Comparison of ENCODE assay signal across 19 mouse cellular contexts in genomic region chr4:107846795-107847194, GRCm38 (mm10). TPM values are rescaled to one million over a fixed set of nuclear protein-coding genes. Genes with fewer than 3 reads are reported as not detected.
A peak's percentile ranks its signal among the peaks of the same experiment; 100 is the strongest.
DNase-seq lines count a peak whose midpoint lies in the region; ATAC-seq lines count a peak whose summit lies in the region.
"Had no signal": no experiment of that assay in that cellular context is flagged by ENCODE, and none has a peak within 500 bp of the region (broad histone marks: within the 10 kb centered on the region; RNA-seq: fewer than 3 reads in every experiment).

No protein-coding gene starts in this region.

- H3K36me3 ChIP-seq in forebrain, embryonic 13.5 days (ENCODE audit: poor library complexity, severe bottlenecking): peaks cover 82% of the 10 kb centered on the region
- H3K36me3 ChIP-seq in forebrain, embryonic 10.5 days (replicated peaks): peaks cover 82% of the 10 kb centered on the region
- H3K36me3 ChIP-seq in hindbrain, embryonic 11.5 days (ENCODE audit: control insufficient read depth, insufficient read depth, low read length): no peaks in the 10 kb centered on the region
- H3K36me3 ChIP-seq in hindbrain, embryonic 14.5 days (replicated peaks; ENCODE audit: control insufficient read depth, insufficient read depth): peaks cover 66% of the 10 kb centered on the region
- H3K36me3 ChIP-seq in neural tube, embryonic 11.5 days (ENCODE audit: control insufficient read depth, insufficient read depth, low read length): no peaks in the 10 kb centered on the region; the same call in 1 of the 2 replicates
- H3K36me3 ChIP-seq: liver, embryonic 15.5 days had no signal

- 58% methylated on average over 7 of the region's 7 CpGs for WGBS in forebrain, embryonic 13.5 days
- WGBS in forebrain, embryonic 10.5 days: 58% methylated on average over 7 of the region's 7 CpGs
- 61% methylated on average over 7 of the region's 7 CpGs for WGBS in hindbrain, embryonic 11.5 days
- WGBS in hindbrain, embryonic 14.5 days: 60% methylated on average over 7 of the region's 7 CpGs
- WGBS in neural tube, embryonic 11.5 days: 70% methylated on average over 7 of the region's 7 CpGs

- peaks cover 47% of the 10 kb centered on the region for H3K4me1 ChIP-seq in forebrain, embryonic 13.5 days
- H3K4me1 ChIP-seq in forebrain, embryonic 10.5 days: peaks cover 48% of the 10 kb centered on the region
- H3K4me1 ChIP-seq in hindbrain, embryonic 11.5 days (replicated peaks; ENCODE audit: control insufficient read depth, insufficient read depth, low read length): no peaks in the 10 kb centered on the region; the same call in 1 of the 2 replicates
- no peaks in the 10 kb centered on the region; the same call in 1 of the 2 replicates for H3K4me1 ChIP-seq in hindbrain, embryonic 14.5 days (replicated peaks; ENCODE audit: control insufficient read depth, insufficient read depth, low read length)
- peaks cover 4% of the 10 kb centered on the region; the same call in 1 of the 2 replicates for H3K4me1 ChIP-seq in neural tube, embryonic 11.5 days (ENCODE audit: control insufficient read depth, insufficient read depth, low read length)

- no peak overlapping the region for H3K27ac ChIP-seq in forebrain, embryonic 13.5 days
- no peak overlapping the region for H3K27ac ChIP-seq in forebrain, embryonic 10.5 days
- no peak overlapping the region for H3K27ac ChIP-seq in hindbrain, embryonic 11.5 days (ENCODE audit: low read depth, low read length)
- no peak overlapping the region for H3K27ac ChIP-seq in hindbrain, embryonic 14.5 days
- H3K27ac ChIP-seq in neural tube, embryonic 11.5 days (ENCODE audit: low read depth, low read length): no peak overlapping the region
- H3K27ac ChIP-seq: liver, embryonic 15.5 days had no signal

- no peak overlapping the region for H3K4me2 ChIP-seq in forebrain, embryonic 13.5 days
- no peak overlapping the region for H3K4me2 ChIP-seq in hindbrain, embryonic 11.5 days (replicated peaks; ENCODE audit: low read depth, low read length)
- no peak overlapping the region for H3K4me2 ChIP-seq in hindbrain, embryonic 14.5 days (replicated peaks)
- no peak overlapping the region for H3K4me2 ChIP-seq in neural tube, embryonic 11.5 days (ENCODE audit: low read depth)
- H3K4me2 ChIP-seq: liver, embryonic 15.5 days had no signal

- ATAC-seq in forebrain, embryonic 13.5 days: 0 out of 2 replicates have a peak, but pooled peaks have one; percentile 0
- no peak for ATAC-seq in hindbrain, embryonic 11.5 days (ENCODE audit: low FRiP score)
- ATAC-seq in hindbrain, embryonic 14.5 days (ENCODE audit: low FRiP score): no peak
- ATAC-seq in neural tube, embryonic 11.5 days (ENCODE audit: insufficient read depth, low FRiP score, low TSS enrichment): no peak
- ATAC-seq: forebrain, postnatal 0 days; inflammation-experienced regulatory T-cells, adult 6 months had no signal

- H3K9me3 ChIP-seq in forebrain, embryonic 13.5 days (replicated peaks): no peaks in the 10 kb centered on the region
- no peaks in the 10 kb centered on the region for H3K9me3 ChIP-seq in forebrain, embryonic 10.5 days
- no peaks in the 10 kb centered on the region for H3K9me3 ChIP-seq in hindbrain, embryonic 11.5 days (ENCODE audit: control insufficient read depth, low read length)
- H3K9me3 ChIP-seq in hindbrain, embryonic 14.5 days (ENCODE audit: control insufficient read depth, low read length): no peaks in the 10 kb centered on the region
- H3K9me3 ChIP-seq in neural tube, embryonic 11.5 days (ENCODE audit: control insufficient read depth, low read length): no peaks in the 10 kb centered on the region
- H3K9me3 ChIP-seq: liver, embryonic 15.5 days had no signal

- H3K4me3 ChIP-seq in forebrain, embryonic 13.5 days: no peak overlapping the region
- no peak overlapping the region for H3K4me3 ChIP-seq in forebrain, embryonic 10.5 days
- no peak overlapping the region for H3K4me3 ChIP-seq in hindbrain, embryonic 11.5 days (ENCODE audit: low read depth, low read length)
- no peak overlapping the region for H3K4me3 ChIP-seq in hindbrain, embryonic 14.5 days (replicated peaks; ENCODE audit: low read length)
- H3K4me3 ChIP-seq in neural tube, embryonic 11.5 days (ENCODE audit: low read depth, low read length): no peak overlapping the region
- H3K4me3 ChIP-seq: liver, embryonic 15.5 days had no signal

- no peak for DNase-seq in forebrain, embryonic 10.5 days (ENCODE audit: extremely low spot score, low spot score)
- peak; percentile 24 for DNase-seq in hindbrain, embryonic 11.5 days (ENCODE audit: low spot score)
- no peak for DNase-seq in hindbrain, embryonic 14.5 days (ENCODE audit: low spot score)
- peak; percentile 13 for DNase-seq in neural tube, embryonic 11.5 days (ENCODE audit: low spot score)
- no peak for DNase-seq in neural tube, embryonic 10.5 days (ENCODE audit: extremely low spot score, low spot score)
- no peak for DNase-seq in layer of hippocampus, adult 9-10 months (ENCODE audit: low spot score)
- DNase-seq in retina, postnatal 1 day: no peak
- DNase-seq: adrenal gland, postnatal 25 days; cerebellum, postnatal 14 days; forebrain, postnatal 0 days; gastrocnemius, postnatal 10 days; kidney, adult 8-10 months; kidney, postnatal 25 days; layer of hippocampus, adult 9-11 months; lung, postnatal 36 days; right cerebral cortex, postnatal 25 days had no signal

- H3K9ac ChIP-seq in forebrain, embryonic 13.5 days: no peak overlapping the region
- no peak overlapping the region for H3K9ac ChIP-seq in hindbrain, embryonic 11.5 days (ENCODE audit: low read depth, low read length)
- no peak overlapping the region for H3K9ac ChIP-seq in hindbrain, embryonic 14.5 days
- H3K9ac ChIP-seq in neural tube, embryonic 11.5 days (ENCODE audit: low read length): no peak overlapping the region
- H3K9ac ChIP-seq: forebrain, postnatal 0 days; liver, embryonic 15.5 days had no signal

- peaks cover 13% of the 10 kb centered on the region for H3K27me3 ChIP-seq in forebrain, embryonic 13.5 days
- peaks cover 36% of the 10 kb centered on the region for H3K27me3 ChIP-seq in forebrain, embryonic 10.5 days (ENCODE audit: poor library complexity, severe bottlenecking)
- H3K27me3 ChIP-seq in hindbrain, embryonic 11.5 days (ENCODE audit: control insufficient read depth, insufficient read depth, low read length): peaks cover 12% of the 10 kb centered on the region
- H3K27me3 ChIP-seq in hindbrain, embryonic 14.5 days (ENCODE audit: control insufficient read depth, insufficient read depth, low read length): no peaks in the 10 kb centered on the region
- H3K27me3 ChIP-seq in neural tube, embryonic 11.5 days (ENCODE audit: control insufficient read depth, insufficient read depth, low read length): peaks cover 4% of the 10 kb centered on the region

RNA-seq across cellular contexts. Expression of gene Magoh, which starts 32.8 kb away (rescaled TPM):
- polyA plus RNA-seq in forebrain, embryonic 13.5 days (2015; fragmentation: Nextera tagmentation; extraction: Ambion mirVana): 196 and 224 TPM in 2 replicates
- polyA plus RNA-seq in forebrain, embryonic 10.5 days (2016; fragmentation: Nextera tagmentation; extraction: Ambion mirVana): 245 and 247 TPM in 2 replicates
- 224 and 249 TPM in 2 replicates for polyA plus RNA-seq in hindbrain, embryonic 11.5 days (2014; fragmentation: Nextera tagmentation; extraction: Ambion mirVana)
- 109 and 115 TPM in 2 replicates for polyA plus RNA-seq in hindbrain, embryonic 14.5 days (2014; fragmentation: Nextera tagmentation; extraction: Ambion mirVana)
- 195 and 208 TPM in 2 replicates for polyA plus RNA-seq in neural tube, embryonic 11.5 days (2014; fragmentation: Nextera tagmentation; extraction: Ambion mirVana)

RNA-seq across cellular contexts. Expression of gene 0610037L13Rik, which starts 42.8 kb away (rescaled TPM):
- polyA plus RNA-seq in forebrain, embryonic 13.5 days (2015; fragmentation: Nextera tagmentation; extraction: Ambion mirVana): 116 and 118 TPM in 2 replicates
- polyA plus RNA-seq in forebrain, embryonic 10.5 days (2016; fragmentation: Nextera tagmentation; extraction: Ambion mirVana): 102 and 105 TPM in 2 replicates
- 118 and 135 TPM in 2 replicates for polyA plus RNA-seq in hindbrain, embryonic 11.5 days (2014; fragmentation: Nextera tagmentation; extraction: Ambion mirVana)
- polyA plus RNA-seq in hindbrain, embryonic 14.5 days (2014; fragmentation: Nextera tagmentation; extraction: Ambion mirVana): 96.5 and 97.5 TPM in 2 replicates
- polyA plus RNA-seq in neural tube, embryonic 11.5 days (2014; fragmentation: Nextera tagmentation; extraction: Ambion mirVana): 109 and 128 TPM in 2 replicates

RNA-seq across cellular contexts. Expression of gene Lrp8, which starts 44.7 kb away (rescaled TPM):
- polyA plus RNA-seq in forebrain, embryonic 13.5 days (2015; fragmentation: Nextera tagmentation; extraction: Ambion mirVana): 37.2 and 42.6 TPM in 2 replicates
- 11.2 and 11.3 TPM in 2 replicates for polyA plus RNA-seq in forebrain, embryonic 10.5 days (2016; fragmentation: Nextera tagmentation; extraction: Ambion mirVana)
- polyA plus RNA-seq in hindbrain, embryonic 11.5 days (2014; fragmentation: Nextera tagmentation; extraction: Ambion mirVana): 22.6 and 24.9 TPM in 2 replicates
- 62.2 and 69.5 TPM in 2 replicates for polyA plus RNA-seq in hindbrain, embryonic 14.5 days (2014; fragmentation: Nextera tagmentation; extraction: Ambion mirVana)
- polyA plus RNA-seq in neural tube, embryonic 11.5 days (2014; fragmentation: Nextera tagmentation; extraction: Ambion mirVana): 25.6 and 27.6 TPM in 2 replicates

Comparison
In these comparisons a context has a peak if more than half of its experiments do, and no peak if none do; other contexts are left out.
1. DNase-seq: peak in hindbrain, embryonic 11.5 days (single experiment) and neural tube, embryonic 11.5 days (single experiment); none in forebrain, embryonic 10.5 days (single experiment), hindbrain, embryonic 14.5 days (single experiment), neural tube, embryonic 10.5 days (single experiment), layer of hippocampus, adult 9-10 months (single experiment) and retina, postnatal 1 day (single experiment).